30 mouse cellular contexts compared by ENCODE assay signal in genomic region chr5:84320138-84320537, GRCm38 (mm10).
DNase-seq lines count a peak whose midpoint lies in the region; ATAC-seq lines count a peak whose summit lies in the region.
"Had no signal": no experiment of that assay in that cellular context is flagged by ENCODE, and none has a peak within 500 bp of the region (broad histone marks: within the 10 kb centered on the region; RNA-seq: fewer than 3 reads in every experiment).

No protein-coding gene starts in this region.

- 0 out of 2 replicates have a peak overlapping the region, but pooled peaks have one; percentile 21 for H3K27ac ChIP-seq in forebrain, embryonic 15.5 days (replicated peaks)
- no peak overlapping the region for H3K27ac ChIP-seq in forebrain, embryonic 12.5 days
- H3K27ac ChIP-seq in midbrain, embryonic 12.5 days (replicated peaks): no peak overlapping the region
- H3K27ac ChIP-seq in midbrain, embryonic 16.5 days (ENCODE audit: low read length): no peak overlapping the region
- H3K27ac ChIP-seq: embryonic facial prominence, embryonic 12.5 days; forebrain, embryonic 13.5 days; gastrocnemius, adult 2 months; heart, embryonic 15.5 days; hindbrain, embryonic 10.5 days; hindbrain, embryonic 13.5 days; intestine, embryonic 15.5 days had no signal

- no peak overlapping the region for H3K4me3 ChIP-seq in forebrain, embryonic 15.5 days
- H3K4me3 ChIP-seq in forebrain, embryonic 12.5 days (replicated peaks): no peak overlapping the region
- H3K4me3 ChIP-seq in midbrain, embryonic 12.5 days: no peak overlapping the region
- no peak overlapping the region for H3K4me3 ChIP-seq in midbrain, embryonic 16.5 days (ENCODE audit: low read depth, low read length)
- H3K4me3 ChIP-seq: embryonic facial prominence, embryonic 12.5 days; erythroblast, embryonic 14.5 days; forebrain, embryonic 13.5 days; gastrocnemius, adult 2 months; heart, embryonic 12.5 days; heart, embryonic 15.5 days; hindbrain, embryonic 10.5 days; hindbrain, embryonic 13.5 days; intestine, embryonic 15.5 days had no signal

- H3K36me3 ChIP-seq in forebrain, embryonic 15.5 days: no peaks in the 10 kb centered on the region
- H3K36me3 ChIP-seq in forebrain, embryonic 12.5 days (replicated peaks): no peaks in the 10 kb centered on the region
- H3K36me3 ChIP-seq in midbrain, embryonic 12.5 days: no peaks in the 10 kb centered on the region
- H3K36me3 ChIP-seq in midbrain, embryonic 16.5 days (ENCODE audit: control insufficient read depth, insufficient read depth, low read length): no peaks in the 10 kb centered on the region
- H3K36me3 ChIP-seq: embryonic facial prominence, embryonic 12.5 days; G1E; heart, embryonic 12.5 days; heart, embryonic 15.5 days; hindbrain, embryonic 10.5 days; hindbrain, embryonic 13.5 days; intestine, embryonic 15.5 days had no signal

- H3K9ac ChIP-seq in forebrain, embryonic 15.5 days (replicated peaks): no peak overlapping the region
- H3K9ac ChIP-seq in forebrain, embryonic 12.5 days: no peak overlapping the region
- no peak overlapping the region for H3K9ac ChIP-seq in midbrain, embryonic 12.5 days (replicated peaks)
- H3K9ac ChIP-seq in midbrain, embryonic 16.5 days (ENCODE audit: low read depth, low read length): no peak overlapping the region
- H3K9ac ChIP-seq: embryonic facial prominence, embryonic 12.5 days; forebrain, embryonic 13.5 days; forebrain, postnatal 0 days; heart, embryonic 12.5 days; heart, embryonic 15.5 days; hindbrain, embryonic 13.5 days; intestine, embryonic 15.5 days had no signal

- 21% methylated on average over 4 of the region's 4 CpGs for WGBS in forebrain, embryonic 15.5 days
- 27% methylated on average over 4 of the region's 4 CpGs for WGBS in forebrain, embryonic 12.5 days
- WGBS in midbrain, embryonic 12.5 days: 12% methylated on average over 4 of the region's 4 CpGs
- 10% methylated on average over 4 of the region's 4 CpGs for WGBS in midbrain, embryonic 16.5 days

- no peaks in the 10 kb centered on the region for H3K9me3 ChIP-seq in forebrain, embryonic 15.5 days
- no peaks in the 10 kb centered on the region for H3K9me3 ChIP-seq in forebrain, embryonic 12.5 days
- no peaks in the 10 kb centered on the region for H3K9me3 ChIP-seq in midbrain, embryonic 12.5 days
- no peaks in the 10 kb centered on the region for H3K9me3 ChIP-seq in midbrain, embryonic 16.5 days (replicated peaks; ENCODE audit: control insufficient read depth, low read length, poor library complexity, severe bottlenecking)
- H3K9me3 ChIP-seq: embryonic facial prominence, embryonic 12.5 days; forebrain, embryonic 13.5 days; G1E; heart, embryonic 12.5 days; heart, embryonic 15.5 days; hindbrain, embryonic 10.5 days; hindbrain, embryonic 13.5 days; intestine, embryonic 15.5 days had no signal

- no peaks in the 10 kb centered on the region for H3K27me3 ChIP-seq in forebrain, embryonic 15.5 days
- no peaks in the 10 kb centered on the region for H3K27me3 ChIP-seq in forebrain, embryonic 12.5 days
- peaks cover 14% of the 10 kb centered on the region; the same call in 1 of the 2 replicates for H3K27me3 ChIP-seq in midbrain, embryonic 12.5 days
- no peaks in the 10 kb centered on the region for H3K27me3 ChIP-seq in midbrain, embryonic 16.5 days (ENCODE audit: control insufficient read depth, insufficient read depth, low read depth, low read length)
- H3K27me3 ChIP-seq: CH12.LX; embryonic facial prominence, embryonic 12.5 days; forebrain, embryonic 13.5 days; heart, embryonic 12.5 days; heart, embryonic 15.5 days; hindbrain, embryonic 13.5 days; intestine, embryonic 15.5 days had no signal

- no peak for ATAC-seq in forebrain, embryonic 15.5 days (replicated peaks)
- no peak for ATAC-seq in forebrain, embryonic 12.5 days (ENCODE audit: low FRiP score)
- peak; percentile 64; the same call in 1 of the 2 replicates for ATAC-seq in midbrain, embryonic 12.5 days (ENCODE audit: low FRiP score, low read depth)
- no peak for ATAC-seq in midbrain, embryonic 16.5 days
- ATAC-seq: forebrain, embryonic 13.5 days; forebrain, postnatal 0 days; hindbrain, embryonic 16.5 days; intestine, embryonic 15.5 days had no signal

- peaks cover 33% of the 10 kb centered on the region for H3K4me1 ChIP-seq in forebrain, embryonic 15.5 days
- H3K4me1 ChIP-seq in forebrain, embryonic 12.5 days: peaks cover 19% of the 10 kb centered on the region
- H3K4me1 ChIP-seq in midbrain, embryonic 12.5 days: peaks cover 21% of the 10 kb centered on the region
- H3K4me1 ChIP-seq in midbrain, embryonic 16.5 days (ENCODE audit: control insufficient read depth, insufficient read depth, low read length): no peaks in the 10 kb centered on the region; the same call in 1 of the 2 replicates
- H3K4me1 ChIP-seq: embryonic facial prominence, embryonic 12.5 days; heart, embryonic 12.5 days; heart, embryonic 15.5 days; intestine, embryonic 15.5 days had no signal

- no peak overlapping the region for H3K4me2 ChIP-seq in forebrain, embryonic 15.5 days (replicated peaks)
- H3K4me2 ChIP-seq in forebrain, embryonic 12.5 days: no peak overlapping the region
- H3K4me2 ChIP-seq in midbrain, embryonic 12.5 days (replicated peaks): no peak overlapping the region; the same call in 1 of the 2 replicates
- no peak overlapping the region for H3K4me2 ChIP-seq in midbrain, embryonic 16.5 days (ENCODE audit: low read length)
- H3K4me2 ChIP-seq: embryonic facial prominence, embryonic 12.5 days; forebrain, embryonic 13.5 days; heart, embryonic 12.5 days; heart, embryonic 15.5 days; hindbrain, embryonic 13.5 days; intestine, embryonic 15.5 days had no signal

- peak; percentile 9 for DNase-seq in retina, postnatal 7 days (ENCODE audit: low read depth, low spot score)
- no peak for DNase-seq in heart, adult 9 months (ENCODE audit: low spot score in 2 of 2)
- DNase-seq: adrenal gland, adult 2 months; adrenal gland, postnatal 14 days; B cell, adult 2 months; cerebellum, adult 11 months; cerebellum, adult 2 months; cerebellum, adult 9-11 months; cerebellum, postnatal 25 days; forebrain, postnatal 0 days; gastrocnemius, adult 2 months; gastrocnemius, postnatal 14 days; heart, adult 11 months; heart, postnatal 10 days; heart, postnatal 36 days had no signal
